Mouse (Mus musculus): ENCODE measurements around the gene Nfkbid.

- TF ChIP-seq POLR2A (IDR thresholded peaks at IDR 0.05; ENCODE audit: low read depth, low read length) (no peak), CTCF (conservative IDR thresholded peaks at IDR 0.05 in 1 of 2, IDR thresholded peaks at IDR 0.05 in 1 of 2; ENCODE audit: low read depth in 2 of 2, low read length in 2 of 2) (no peak), MAX (IDR thresholded peaks at IDR 0.05; ENCODE audit: low read length) (no peak), CHD1 (IDR thresholded peaks at IDR 0.05; ENCODE audit: low read depth, low read length) (no peak), GABPA (IDR thresholded peaks at IDR 0.05; ENCODE audit: insufficient replicate concordance, low read depth, low read length) (no peak), CHD2 (IDR thresholded peaks at IDR 0.05; ENCODE audit: low read length) (no peak), USF1 (IDR thresholded peaks at IDR 0.05; ENCODE audit: low read depth, low read length) (no peak)
Measured at GRCm38 (mm10) chr7:30380061-30380460, 41.5 kb upstream of the Nfkbid start.
